Mouse (Mus musculus) forebrain, embryonic 14.5 days (tissue): ENCODE measurements around the gene Rffl. TPM values are rescaled to one million over a fixed set of nuclear protein-coding genes. Genes with fewer than 3 reads are reported as not detected.

Experiments used
- ATAC-seq: fragments of 200-750 bp; cut with Nextera tagmentation; 2 replicates; pipeline ENCODE4 v1.8.0; 2017; ENCODE audit warnings: mild to moderate bottlenecking, moderate library complexity
- DNase-seq: peaks from one replicate; pipeline ENCODE4 v3.0.0-alpha.2; 2015; ENCODE audit warnings: low spot score
- H3K27ac ChIP-seq: fragments of 300-500 bp; sonication (generic); 2 replicates; pipeline ENCODE4 v1.5.1; 2014; ENCODE audit warnings: low read depth, mild to moderate bottlenecking, control low read depth, low read length, moderate library complexity
- H3K27me3 ChIP-seq: fragments of 300-500 bp; sonication (generic); replicated peaks from 2 replicates; pipeline ENCODE4 v1.6.1; 2014; ENCODE audit warnings: low read length, control low read depth, mixed read lengths; ENCODE audit not compliant: control insufficient read depth, insufficient read depth
- H3K36me3 ChIP-seq: fragments of 300-500 bp; sonication (generic); 2 replicates; pipeline ENCODE4 v1.6.1; 2014; ENCODE audit warnings: low read length, control low read depth; ENCODE audit not compliant: control insufficient read depth, insufficient read depth
- H3K4me1 ChIP-seq: fragments of 300-500 bp; sonication (generic); 2 replicates; pipeline ENCODE4 v1.6.1; 2014; ENCODE audit warnings: antibody characterized with exemption, low read length, control low read depth; ENCODE audit not compliant: control insufficient read depth, insufficient read depth
- H3K4me2 ChIP-seq: fragments of 300-500 bp; sonication (generic); 2 replicates; pipeline ENCODE4 v1.6.1; 2014; ENCODE audit warnings: mild to moderate bottlenecking, control low read depth, low read length
- H3K4me3 ChIP-seq: fragments of 300-500 bp; sonication (generic); 2 replicates; pipeline ENCODE4 v1.5.1; 2014; ENCODE audit warnings: low read depth, low read length, control low read depth
- H3K9ac ChIP-seq: fragments of 300-500 bp; sonication (generic); 2 replicates; pipeline ENCODE4 v1.6.1; 2014; ENCODE audit warnings: mild to moderate bottlenecking, low read length, control low read depth, moderate library complexity
- H3K9me3 ChIP-seq: fragments of 300-500 bp; sonication (generic); replicated peaks from 2 replicates; pipeline ENCODE4 v1.6.1; 2016; ENCODE audit warnings: low read length, control low read depth, mixed read lengths; ENCODE audit not compliant: control insufficient read depth
- WGBS: fragments of 180-500 bp; shearing (Covaris S2); extraction: QIAGEN DNeasy Blood & Tissue Kit; methylation state at CpG from one replicate; pipeline ENCODE4 v1.1.7; 2014; 5-methylcytosine and 5-hydroxymethylcytosine counted together
- polyA plus RNA-seq: library from polyadenylated mRNA; unstranded; fragments of >200 nt; fragmentation: Nextera tagmentation; extraction: Ambion mirVana; gene quantifications from 2 replicates; pipeline ENCODE4 v1.2.1, GENCODE M21; 2014

Gene Rffl
- polyA plus RNA-seq, result 8.4 and 9.8 TPM in 2 replicates

GRCm38 (mm10) chr11:82871031-82871446, at the start of gene Rffl:
TSS of gene Rffl (minus strand) at chr11:82871210.
- ATAC-seq, result peak; percentile 97

DNA sequence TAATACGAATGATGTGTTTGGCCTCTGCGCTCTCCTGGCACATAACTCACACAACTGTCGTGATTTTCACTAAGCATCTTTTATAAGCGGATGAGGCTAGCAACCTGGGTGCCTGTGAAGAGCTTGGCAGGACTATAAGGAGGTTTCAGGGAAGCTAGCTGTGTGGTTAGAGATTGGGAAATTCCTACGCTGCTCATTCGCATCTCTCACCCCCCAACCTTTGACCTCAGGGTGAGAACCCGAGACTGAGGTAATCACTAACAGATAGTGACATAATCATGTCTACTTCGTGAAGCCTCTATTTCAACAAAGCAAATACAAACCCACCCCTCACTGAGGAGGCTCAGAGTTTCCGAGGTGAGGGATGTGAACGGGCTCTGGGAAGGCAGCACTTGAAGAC, 49.8 kb upstream of the Rffl start:
- no peak overlapping the region for H3K4me2 ChIP-seq
- WGBS, result 66% methylated on average over 10 of the region's 10 CpGs
- DNase-seq, result no peak
- H3K36me3 ChIP-seq, result no peaks in the 10 kb centered on the region
- no peaks in the 10 kb centered on the region for H3K4me1 ChIP-seq
- H3K27me3 ChIP-seq, result no peaks in the 10 kb centered on the region
- H3K4me3 ChIP-seq, result no peak overlapping the region
- ATAC-seq, result no peak
- H3K9me3 ChIP-seq, result no peaks in the 10 kb centered on the region
- H3K27ac ChIP-seq, result no peak overlapping the region
- H3K9ac ChIP-seq, result no peak overlapping the region

More at GRCm38 (mm10) chr11:82871031-82871446, at the start of gene Rffl:
- no peak within 1 kb of the TSS for H3K27ac ChIP-seq
- under 1% methylated on average over 42 of the region's 43 CpGs for WGBS
- H3K36me3 ChIP-seq, result no peaks in the 10 kb centered on the region
- peaks cover 3% of the 10 kb centered on the region; the same call in 1 of the 2 replicates for H3K4me1 ChIP-seq
- no peaks in the 10 kb centered on the region for H3K9me3 ChIP-seq
- H3K9ac ChIP-seq, result peak within 1 kb of the TSS; percentile 77
- peak within 1 kb of the TSS; percentile 77 for H3K4me3 ChIP-seq
- DNase-seq, result peak; percentile 96
- peak within 1 kb of the TSS; percentile 80 for H3K4me2 ChIP-seq
- no peaks in the 10 kb centered on the region for H3K27me3 ChIP-seq

DNA sequence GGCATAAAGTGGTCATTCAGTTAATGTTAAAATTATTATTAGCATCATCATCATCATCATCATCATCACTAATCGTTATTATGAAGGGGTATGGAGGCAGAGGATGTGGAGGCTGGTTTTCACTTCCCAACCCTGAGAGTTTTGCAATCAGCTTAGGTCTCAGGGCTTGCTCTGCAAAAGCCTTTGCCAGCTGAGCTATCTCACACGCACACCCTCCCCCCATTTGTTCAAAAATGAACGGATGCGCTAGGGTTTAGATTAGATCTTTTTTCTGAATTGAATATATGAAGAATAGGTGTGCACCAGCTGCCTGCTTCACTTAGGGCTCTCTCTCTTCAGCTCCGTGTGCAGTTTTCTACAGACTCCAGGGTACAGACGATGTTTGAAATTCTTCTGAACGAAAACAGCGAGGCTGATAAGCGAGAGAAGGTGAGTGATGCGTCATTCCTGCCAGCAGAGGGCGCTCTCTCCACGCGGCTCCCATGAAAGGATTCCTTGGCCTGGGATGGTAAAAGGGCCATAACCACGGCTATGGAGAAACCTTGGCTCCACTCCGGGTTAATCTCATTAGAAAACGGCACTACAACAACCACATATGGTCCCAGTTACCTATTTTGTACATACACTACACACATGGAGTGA, 43.8 kb upstream of the Rffl start:
- Histone ChIP-seq H3K4me2 (peak overlapping the region; percentile 45), H3K4me3 (no peak overlapping the region), H3K9ac (peak overlapping the region; percentile 43), H3K36me3 (no peaks in the 10 kb centered on the region), H3K27ac (no peak overlapping the region), H3K9me3 (no peaks in the 10 kb centered on the region), H3K27me3 (no peaks in the 10 kb centered on the region), H3K4me1 (no peaks in the 10 kb centered on the region)
- 8% methylated on average over 16 of the region's 16 CpGs for WGBS
- peak; percentile 62; the same call in 1 of the 2 replicates for ATAC-seq
- DNase-seq, result peak; percentile 85

GRCm38 (mm10) chr11:82910679-82911389, 39.8 kb upstream of the Rffl start:
- ATAC-seq, result no peak
- no peak overlapping the region for H3K4me3 ChIP-seq
- no peak overlapping the region for H3K4me2 ChIP-seq
- no peaks in the 10 kb centered on the region for H3K9me3 ChIP-seq
- peaks cover 5% of the 10 kb centered on the region; the same call in 1 of the 2 replicates for H3K36me3 ChIP-seq
- H3K4me1 ChIP-seq, result peaks cover 4% of the 10 kb centered on the region; the same call in 1 of the 2 replicates
- WGBS, result 91% methylated on average over 11 of the region's 11 CpGs
- H3K9ac ChIP-seq, result no peak overlapping the region
- H3K27ac ChIP-seq, result no peak overlapping the region
- no peaks in the 10 kb centered on the region for H3K27me3 ChIP-seq
- no peak for DNase-seq

GRCm38 (mm10) chr11:82910250-82910649, 39.2 kb upstream of the Rffl start, which contains the start of gene Unc45b:
TSS of gene Unc45b (plus strand) at chr11:82910550.
- H3K4me2 ChIP-seq, result no peak within 1 kb of the TSS
- no peaks in the 10 kb centered on the region for H3K9me3 ChIP-seq
- DNase-seq (no peak), ATAC-seq (no peak)
- no peaks in the 10 kb centered on the region for H3K27me3 ChIP-seq
- H3K36me3 ChIP-seq, result peaks cover 11% of the 10 kb centered on the region
- no peak within 1 kb of the TSS for H3K9ac ChIP-seq
- peaks cover 4% of the 10 kb centered on the region; the same call in 1 of the 2 replicates for H3K4me1 ChIP-seq
- no peak within 1 kb of the TSS for H3K4me3 ChIP-seq
- no peak within 1 kb of the TSS for H3K27ac ChIP-seq
- 90% methylated on average over 4 of the region's 4 CpGs for WGBS

GRCm38 (mm10) chr11:82908608-82908989, 37.6 kb upstream of the Rffl start:
- peak overlapping the region; percentile 78; the same call in 1 of the 2 replicates for H3K4me3 ChIP-seq
- ATAC-seq, result peak; percentile 46
- no peak for DNase-seq
- H3K4me1 ChIP-seq, result peaks cover 4% of the 10 kb centered on the region; the same call in 1 of the 2 replicates
- no peaks in the 10 kb centered on the region for H3K9me3 ChIP-seq
- 61% methylated on average over 5 of the region's 10 CpGs for WGBS
- peaks cover 28% of the 10 kb centered on the region for H3K36me3 ChIP-seq
- no peaks in the 10 kb centered on the region for H3K27me3 ChIP-seq
- H3K9ac ChIP-seq, result peak overlapping the region; percentile 81; the same call in 1 of the 2 replicates
- peak overlapping the region; percentile 69 for H3K4me2 ChIP-seq
- no peak overlapping the region for H3K27ac ChIP-seq

DNA sequence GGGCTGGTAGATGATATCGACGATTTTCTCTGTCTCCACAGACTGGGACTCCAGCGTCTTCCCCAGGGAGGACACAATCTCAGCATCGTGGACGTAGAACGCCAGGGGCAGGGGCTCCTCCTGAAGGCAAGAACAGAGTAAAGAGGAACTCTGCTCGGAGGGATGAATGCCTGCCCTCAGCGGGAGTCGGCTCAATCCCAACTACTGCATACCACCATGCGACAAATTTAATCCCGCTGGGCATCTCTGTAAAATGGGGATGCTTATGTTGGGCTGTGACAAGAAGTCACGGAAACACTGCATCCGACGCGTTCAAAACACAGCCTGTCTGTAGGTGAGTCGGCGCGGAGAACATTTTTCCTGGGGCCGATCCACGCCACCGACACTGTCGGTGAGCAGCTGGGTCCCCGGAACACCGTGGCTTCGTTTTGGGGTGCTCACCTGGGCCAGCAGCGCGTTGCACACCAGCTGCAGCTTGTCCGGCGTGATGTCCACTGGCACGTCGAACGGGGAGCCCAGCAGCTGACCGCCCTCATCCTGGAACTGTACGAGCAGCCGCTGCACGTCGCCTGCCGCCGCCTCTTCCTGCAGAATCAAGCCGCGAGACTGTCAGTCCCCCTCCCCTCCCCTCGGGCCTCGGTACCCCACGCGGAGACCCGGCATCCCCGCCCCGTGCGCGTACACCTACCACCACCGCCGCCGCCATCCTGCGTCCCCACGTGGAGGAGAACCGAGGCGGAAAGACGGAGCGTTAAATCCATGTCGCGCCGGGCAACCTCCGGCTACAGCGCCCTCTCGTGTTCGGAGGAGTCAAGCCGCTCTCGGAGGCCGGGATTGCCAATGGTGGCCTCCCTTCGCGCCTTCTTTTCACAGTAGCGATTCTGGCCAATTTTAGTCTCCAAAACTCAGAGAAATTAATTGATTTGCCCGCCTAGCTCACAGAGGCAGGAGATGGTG, 36.9 kb upstream of the Rffl start, which contains the start of gene Nle1:
TSS of gene Nle1 (minus strand) at position 761 of the 957 bp plus-strand sequence.
- Histone ChIP-seq H3K27me3 (no peaks in the 10 kb centered on the region), H3K4me3 (peak within 1 kb of the TSS; percentile 78), H3K36me3 (peaks cover 34% of the 10 kb centered on the region), H3K4me2 (peak within 1 kb of the TSS; percentile 69), H3K27ac (peak within 1 kb of the TSS; percentile 39; the same call in 1 of the 2 replicates), H3K9me3 (no peaks in the 10 kb centered on the region), H3K4me1 (peaks cover 4% of the 10 kb centered on the region; the same call in 1 of the 2 replicates), H3K9ac (peak within 1 kb of the TSS; percentile 81)
- 2% methylated on average over 73 of the region's 73 CpGs for WGBS
- peak; percentile 94 for DNase-seq
- ATAC-seq, result peak; percentile 94

DNA sequence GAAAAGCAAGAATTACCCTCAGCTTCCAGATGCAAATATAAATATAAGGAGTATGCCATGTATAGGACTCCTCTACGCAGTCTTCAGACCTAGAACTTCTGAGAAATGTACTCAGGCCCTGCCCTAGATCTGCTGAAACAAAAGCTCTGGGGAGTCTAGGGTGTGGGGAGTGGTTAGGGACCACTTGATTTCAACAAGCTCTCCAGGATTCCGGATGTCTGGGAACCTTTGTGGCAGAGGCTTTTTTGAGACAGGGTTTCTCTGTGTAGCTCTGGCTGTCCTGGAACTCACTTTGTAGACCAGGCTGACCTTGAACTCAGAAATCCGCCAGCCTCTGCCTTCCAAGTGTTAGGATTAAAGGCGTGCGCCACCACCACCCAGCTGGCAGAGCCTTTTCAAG, 34.8 kb upstream of the Rffl start:
- no peaks in the 10 kb centered on the region for H3K9me3 ChIP-seq
- ATAC-seq, result no peak
- no peak overlapping the region for H3K4me2 ChIP-seq
- peaks cover 4% of the 10 kb centered on the region; the same call in 1 of the 2 replicates for H3K4me1 ChIP-seq
- no peak overlapping the region for H3K27ac ChIP-seq
- H3K9ac ChIP-seq, result no peak overlapping the region
- no peak for DNase-seq
- peaks cover 55% of the 10 kb centered on the region for H3K36me3 ChIP-seq
- no peaks in the 10 kb centered on the region for H3K27me3 ChIP-seq
- H3K4me3 ChIP-seq, result no peak overlapping the region
- WGBS, result 88% methylated on average over 5 of the region's 5 CpGs
